Mouse (Mus musculus) intestine, postnatal 0 days (tissue): ENCODE results near the gene Sp110. TPM values are rescaled to one million over a fixed set of nuclear protein-coding genes. Genes with fewer than 3 reads are reported as not detected.
"Not testable (repeated sequence)": the region's sequence is repeated elsewhere in the genome, so short reads cannot be mapped to it uniquely, and the experiment has no call there.

ENCODE experiments used
- ATAC-seq: fragments of 200-750 bp; cut with Nextera tagmentation; 2 replicates; pipeline ENCODE4 v1.8.0; 2017; ENCODE audit warnings: mild to moderate bottlenecking, moderate TSS enrichment, moderate library complexity
- H3K27ac ChIP-seq: fragments of 300-500 bp; sonication (generic); 2 replicates; pipeline ENCODE4 v1.5.1; 2014; ENCODE audit warnings: mild to moderate bottlenecking, low read depth, low read length, moderate library complexity
- H3K27me3 ChIP-seq: fragments of 300-500 bp; sonication (generic); replicated peaks from 2 replicates; pipeline ENCODE4 v1.6.1; 2014; ENCODE audit warnings: low read length, mixed read lengths; ENCODE audit not compliant: control insufficient read depth, insufficient read depth
- H3K36me3 ChIP-seq: fragments of 300-500 bp; sonication (generic); 2 replicates; pipeline ENCODE4 v1.6.1; 2014; ENCODE audit warnings: mild to moderate bottlenecking, moderate library complexity; ENCODE audit not compliant: control insufficient read depth, insufficient read depth
- H3K4me1 ChIP-seq: fragments of 300-500 bp; sonication (generic); replicated peaks from 2 replicates; pipeline ENCODE4 v1.6.1; 2014; ENCODE audit warnings: antibody characterized with exemption, low read length, mixed read lengths; ENCODE audit not compliant: control insufficient read depth, insufficient read depth
- H3K4me2 ChIP-seq: fragments of 300-500 bp; sonication (generic); replicated peaks from 2 replicates; pipeline ENCODE4 v1.6.1; 2014; ENCODE audit warnings: low read depth, mild to moderate bottlenecking, moderate library complexity
- H3K4me3 ChIP-seq: fragments of 300-500 bp; sonication (generic); 2 replicates; pipeline ENCODE4 v1.5.1; 2014; ENCODE audit warnings: low read depth, low read length
- H3K9ac ChIP-seq: fragments of 300-500 bp; sonication (generic); 2 replicates; pipeline ENCODE4 v1.6.1; 2014; ENCODE audit warnings: mild to moderate bottlenecking, low read depth, low read length
- H3K9me3 ChIP-seq: fragments of 300-500 bp; sonication (generic); 2 replicates; pipeline ENCODE4 v1.6.1; 2016; ENCODE audit warnings: mixed run types; ENCODE audit not compliant: control insufficient read depth
- WGBS: fragments of 180-500 bp; shearing (Covaris S2); extraction: QIAGEN DNeasy Blood & Tissue Kit; methylation state at CpG from one replicate; pipeline ENCODE4 v1.1.7; 2014; 5-methylcytosine and 5-hydroxymethylcytosine counted together
- polyA plus RNA-seq: library from polyadenylated mRNA; unstranded; fragments of >200 nt; fragmentation: Nextera tagmentation; extraction: Ambion mirVana; gene quantifications from 2 replicates; pipeline ENCODE4 v1.2.1, GENCODE M21; 2015

Sp110 gene
- 0.91 and 1.6 TPM in 2 replicates for polyA plus RNA-seq

- ATAC-seq, H3K36me3 ChIP-seq, H3K27me3 ChIP-seq, H3K27ac ChIP-seq, H3K4me3 ChIP-seq, H3K9me3 ChIP-seq, H3K9ac ChIP-seq, H3K4me2 ChIP-seq, H3K4me1 ChIP-seq: not testable (repeated sequence)
- 65% methylated on average over 16 of the region's 17 CpGs for WGBS
Measured at GRCm38 (mm10) chr1:85598271-85599012, at the start of gene Sp110. Sp110 (minus strand) TSS chr1:85598817.

GRCm38 (mm10) chr1:85638144-85638543 is 39.5 kb upstream of the Sp110 start:
- H3K4me1 ChIP-seq, H3K36me3 ChIP-seq: not testable (repeated sequence)
- 83% methylated on average over 4 of the region's 4 CpGs for WGBS

GRCm38 (mm10) chr1:85636936-85637335 is 38.3 kb upstream of the Sp110 start:
- 59% methylated on average over 3 of the region's 3 CpGs for WGBS
- H3K4me2 ChIP-seq, H3K4me1 ChIP-seq, H3K9ac ChIP-seq, ATAC-seq, H3K27ac ChIP-seq, H3K9me3 ChIP-seq, H3K36me3 ChIP-seq, H3K27me3 ChIP-seq, H3K4me3 ChIP-seq: not testable (repeated sequence)

More at GRCm38 (mm10) chr1:85638144-85638543, 39.5 kb upstream of the Sp110 start:
- H3K4me2 ChIP-seq, H3K27ac ChIP-seq, H3K27me3 ChIP-seq, H3K4me3 ChIP-seq, H3K9ac ChIP-seq, ATAC-seq, H3K9me3 ChIP-seq: not testable (repeated sequence)

GRCm38 (mm10) chr1:85618689-85619088 is 20.1 kb upstream of the Sp110 start:
- 73% methylated on average over 1 of the region's 1 CpGs for WGBS
- not testable (repeated sequence) for ATAC-seq, H3K27me3 ChIP-seq

GRCm38 (mm10) chr1:85617161-85617560 is 18.5 kb upstream of the Sp110 start:
- H3K27ac ChIP-seq, ATAC-seq, H3K36me3 ChIP-seq, H3K4me2 ChIP-seq, H3K4me1 ChIP-seq, H3K27me3 ChIP-seq, H3K9ac ChIP-seq, H3K4me3 ChIP-seq, H3K9me3 ChIP-seq: not testable (repeated sequence)
- 65% methylated on average over 4 of the region's 5 CpGs for WGBS

More at GRCm38 (mm10) chr1:85618689-85619088, 20.1 kb upstream of the Sp110 start:
- H3K27ac ChIP-seq, H3K4me2 ChIP-seq, H3K36me3 ChIP-seq, H3K9ac ChIP-seq, H3K4me3 ChIP-seq, H3K4me1 ChIP-seq, H3K9me3 ChIP-seq: not testable (repeated sequence)

DNA sequence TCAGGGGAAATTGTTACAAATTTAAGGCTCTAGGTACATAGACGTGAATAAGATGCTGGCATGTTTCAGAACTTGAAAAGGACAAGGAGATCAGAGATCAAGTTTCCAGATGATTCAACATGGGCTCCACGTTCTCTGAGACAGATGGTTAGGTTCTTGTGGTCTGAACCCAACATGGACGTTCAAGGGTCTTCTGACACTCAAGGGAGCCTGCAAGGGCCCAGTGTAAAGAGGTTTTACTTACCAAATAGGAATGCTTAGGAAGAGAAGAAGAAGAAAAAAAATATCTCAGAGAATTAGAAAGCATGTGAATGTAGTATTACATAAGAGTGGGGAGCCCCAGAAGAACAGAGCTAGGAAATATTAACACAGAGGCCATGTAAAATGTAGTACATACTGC is 17.2 kb upstream of the Sp110 start:
- H3K27me3 ChIP-seq, ATAC-seq, H3K36me3 ChIP-seq, H3K9me3 ChIP-seq, H3K27ac ChIP-seq, H3K4me3 ChIP-seq, H3K4me1 ChIP-seq, H3K4me2 ChIP-seq, H3K9ac ChIP-seq: not testable (repeated sequence)
- WGBS = 59% methylated on average over 3 of the region's 3 CpGs

DNA sequence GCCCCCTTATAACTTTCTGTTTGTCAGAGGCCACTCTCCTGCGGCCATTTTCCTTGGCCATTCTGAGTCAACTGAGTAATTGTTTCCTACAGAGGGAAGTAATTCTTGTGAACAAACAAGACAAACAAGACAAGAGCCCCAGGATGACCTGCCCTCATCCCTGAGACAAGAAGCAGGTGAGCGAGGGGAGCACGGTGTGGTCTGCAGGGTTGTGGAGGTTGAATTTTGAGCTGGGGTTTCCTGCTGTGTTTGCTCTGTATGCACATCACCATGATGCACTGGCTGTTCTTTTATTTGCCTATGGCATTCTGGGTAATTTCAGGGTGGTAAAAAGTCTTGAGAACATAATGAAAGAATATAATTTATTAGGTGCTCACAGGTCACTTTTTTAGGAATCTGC is 16.5 kb upstream of the Sp110 start:
- not testable (repeated sequence) for H3K27me3 ChIP-seq, H3K9me3 ChIP-seq, H3K36me3 ChIP-seq, H3K4me1 ChIP-seq, H3K27ac ChIP-seq, H3K4me3 ChIP-seq, ATAC-seq, H3K4me2 ChIP-seq, H3K9ac ChIP-seq
- 89% methylated on average over 3 of the region's 3 CpGs for WGBS

DNA sequence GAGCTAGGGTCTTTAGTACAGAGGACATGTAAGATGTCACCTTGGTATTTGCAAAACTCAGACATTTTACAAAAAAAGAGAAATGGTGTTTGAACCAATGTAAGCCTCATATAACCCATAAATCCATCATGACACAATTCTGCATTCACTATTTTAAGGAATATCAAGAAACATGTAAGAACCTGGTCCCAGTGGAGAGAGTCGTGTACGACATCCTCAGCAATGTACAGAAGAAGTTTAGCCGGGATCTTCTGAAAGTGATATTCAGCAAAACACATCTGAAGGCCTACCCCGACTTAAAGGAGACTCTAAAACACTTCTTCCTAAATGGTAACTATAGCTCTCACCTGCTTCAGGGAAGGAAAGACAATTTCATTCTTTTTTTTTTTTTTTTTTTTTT is 12.0 kb upstream of the Sp110 start:
- no CpG with 5 or more reads among the region's 4 CpGs for WGBS
- not testable (repeated sequence) for ATAC-seq, H3K4me3 ChIP-seq, H3K27me3 ChIP-seq, H3K9ac ChIP-seq, H3K4me2 ChIP-seq, H3K4me1 ChIP-seq, H3K36me3 ChIP-seq, H3K9me3 ChIP-seq, H3K27ac ChIP-seq

DNA sequence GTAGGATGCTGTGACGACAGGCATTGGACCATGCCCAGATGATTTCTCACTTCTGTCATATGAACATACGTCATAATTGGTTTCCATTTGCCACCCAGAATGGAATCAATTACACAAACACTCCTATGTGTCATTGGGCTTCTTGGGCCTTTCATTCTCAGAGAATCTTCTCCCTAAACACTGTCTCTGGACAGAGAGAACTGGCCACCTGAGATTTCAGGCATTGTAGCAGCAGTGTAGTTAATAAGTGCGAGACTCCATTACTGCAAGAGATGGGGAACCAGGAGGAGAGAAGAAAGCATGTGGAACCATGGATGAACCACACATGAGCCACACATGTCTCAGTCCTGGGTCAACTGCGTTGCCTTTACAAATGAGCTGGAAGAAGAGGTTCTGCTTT is 9.7 kb upstream of the Sp110 start:
- not testable (repeated sequence) for H3K4me1 ChIP-seq, H3K27ac ChIP-seq
- WGBS = 89% methylated on average over 3 of the region's 4 CpGs

More for the DNA sequence above, 9.7 kb upstream of the Sp110 start:
- H3K9me3 ChIP-seq, H3K4me2 ChIP-seq, ATAC-seq, H3K36me3 ChIP-seq, H3K27me3 ChIP-seq, H3K9ac ChIP-seq, H3K4me3 ChIP-seq: not testable (repeated sequence)
